Mouse (Mus musculus) bone marrow macrophage, adult 2 months (primary cell): Measurements from ENCODE around the gene Krt78.

Experiments used
- CTCF ChIP-seq: IDR thresholded peaks from 2 replicates; pipeline ENCODE4 v1.5.1; 2012; ENCODE audit warnings: low read depth, mild to moderate bottlenecking, low read length, moderate library complexity
- POLR2A ChIP-seq: IDR thresholded peaks from 2 replicates; pipeline ENCODE4 v1.6.1; 2012; ENCODE audit warnings: mild to moderate bottlenecking, low read depth, low read length, borderline replicate concordance

GRCm38 (mm10) chr15:101958891-101959290 lies 4.8 kb upstream of the Krt78 start:
- no peak for TF ChIP-seq CTCF
- no peak for TF ChIP-seq POLR2A
